Mouse (Mus musculus): ENCODE results near the gene Tinagl1. TPM values are rescaled to one million over a fixed set of nuclear protein-coding genes. Genes with fewer than 3 reads are reported as not detected.
A peak's percentile ranks its signal among the peaks of the same experiment; 100 is the strongest.

Tinagl1 gene
- total and polyA plus RNA-seq, 2 experiments from 2014 or later = 7.2 to 15.1 TPM

- 90% methylated on average over 3 of the region's 3 CpGs for WGBS
- TF ChIP-seq CTCF (IDR thresholded peaks at IDR 0.05; ENCODE audit: low read depth) = no peak
- Histone ChIP-seq H3K27me3 (ENCODE audit: insufficient read depth, low read length) (no peaks in the 10 kb centered on the region), H3K27ac (no peak overlapping the region), H3K4me2 (ENCODE audit: low read depth, low read length) (no peak overlapping the region), H3K4me3 (ENCODE audit: low read length) (no peak overlapping the region), H3K9me3 (ENCODE audit: low read length) (no peaks in the 10 kb centered on the region), H3K36me3 (ENCODE audit: insufficient read depth, low read length) (no peaks in the 10 kb centered on the region), H3K4me1 (ENCODE audit: insufficient read depth, low read length) (no peaks in the 10 kb centered on the region), H3K9ac (replicated peaks; ENCODE audit: low read length) (no peak overlapping the region)
- ATAC-seq (no peak), DNase-seq (ENCODE audit: low spot score) (no peak)
These were observed 5.0 kb upstream of the Tinagl1 start for GRCm38 (mm10) chr4:130179876-130180275.

- H3K9me3 ChIP-seq (ENCODE audit: low read length) = no peaks in the 10 kb centered on the region
- TF ChIP-seq CTCF (IDR thresholded peaks at IDR 0.05; ENCODE audit: low read depth) = no peak
- no peak overlapping the region for H3K4me2 ChIP-seq (ENCODE audit: low read depth, low read length)
- H3K9ac ChIP-seq (replicated peaks; ENCODE audit: low read length) = no peak overlapping the region
- ATAC-seq = no peak
- no peaks in the 10 kb centered on the region for H3K36me3 ChIP-seq (ENCODE audit: insufficient read depth, low read length)
- DNase-seq (ENCODE audit: low spot score) = no peak
- 58% methylated on average over 7 of the region's 7 CpGs for WGBS
- no peaks in the 10 kb centered on the region for H3K4me1 ChIP-seq (ENCODE audit: insufficient read depth, low read length)
- H3K27ac ChIP-seq = no peak overlapping the region
- H3K4me3 ChIP-seq (ENCODE audit: low read length) = no peak overlapping the region
- H3K27me3 ChIP-seq (ENCODE audit: insufficient read depth, low read length) = 0 out of 2 replicates have a peak, but pooled peaks cover 9% of the 10 kb centered on the region
These were observed 2.6 kb upstream of the Tinagl1 start for GRCm38 (mm10) chr4:130177536-130177935.

GRCm38 (mm10) chr4:130177087-130177486 lies 2.2 kb upstream of the Tinagl1 start:
- Histone ChIP-seq H3K36me3 (ENCODE audit: insufficient read depth, low read length) (no peaks in the 10 kb centered on the region), H3K4me3 (ENCODE audit: low read length) (no peak overlapping the region), H3K9me3 (ENCODE audit: low read length) (no peaks in the 10 kb centered on the region), H3K9ac (replicated peaks; ENCODE audit: low read length) (no peak overlapping the region), H3K4me2 (ENCODE audit: low read depth, low read length) (no peak overlapping the region), H3K27me3 (ENCODE audit: insufficient read depth, low read length) (0 out of 2 replicates have a peak, but pooled peaks cover 9% of the 10 kb centered on the region), H3K27ac (no peak overlapping the region), H3K4me1 (ENCODE audit: insufficient read depth, low read length) (no peaks in the 10 kb centered on the region)
- ATAC-seq (no peak), DNase-seq (ENCODE audit: low spot score) (no peak)
- TF ChIP-seq CTCF (IDR thresholded peaks at IDR 0.05; ENCODE audit: low read depth) = no peak
- 73% methylated on average over 4 of the region's 4 CpGs for WGBS

GRCm38 (mm10) chr4:130176156-130176720 lies 1.3 kb upstream of the Tinagl1 start:
- no peak for DNase-seq (ENCODE audit: low spot score)
- H3K4me3 ChIP-seq (ENCODE audit: low read length) = no peak overlapping the region
- 71% methylated on average over 5 of the region's 5 CpGs for WGBS
- H3K9me3 ChIP-seq (ENCODE audit: low read length) = no peaks in the 10 kb centered on the region
- H3K27ac ChIP-seq = no peak overlapping the region
- TF ChIP-seq CTCF (IDR thresholded peaks at IDR 0.05; ENCODE audit: low read depth) = no peak
- no peak overlapping the region for H3K4me2 ChIP-seq (ENCODE audit: low read depth, low read length)
- H3K9ac ChIP-seq (replicated peaks; ENCODE audit: low read length) = no peak overlapping the region
- no peaks in the 10 kb centered on the region for H3K36me3 ChIP-seq (ENCODE audit: insufficient read depth, low read length)
- no peak for ATAC-seq
- H3K27me3 ChIP-seq (ENCODE audit: insufficient read depth, low read length) = 0 out of 2 replicates have a peak, but pooled peaks cover 9% of the 10 kb centered on the region
- no peaks in the 10 kb centered on the region for H3K4me1 ChIP-seq (ENCODE audit: insufficient read depth, low read length)

- Histone ChIP-seq H3K4me1 (ENCODE audit: insufficient read depth, low read length) (no peaks in the 10 kb centered on the region), H3K9ac (replicated peaks; ENCODE audit: low read length) (0 out of 2 replicates have a peak overlapping the region, but pooled peaks have one; percentile 3), H3K36me3 (ENCODE audit: insufficient read depth, low read length) (no peaks in the 10 kb centered on the region), H3K4me3 (ENCODE audit: low read length) (peak overlapping the region; percentile 21), H3K9me3 (ENCODE audit: low read length) (no peaks in the 10 kb centered on the region), H3K27me3 (ENCODE audit: insufficient read depth, low read length) (0 out of 2 replicates have a peak, but pooled peaks cover 9% of the 10 kb centered on the region), H3K4me2 (ENCODE audit: low read depth, low read length) (peak overlapping the region; percentile 46), H3K27ac (no peak overlapping the region)
- DNase-seq (ENCODE audit: low spot score) (no peak), ATAC-seq (0 out of 2 replicates have a peak, but pooled peaks have one; percentile 48)
- WGBS = 4% methylated on average over 25 of the region's 25 CpGs
- no peak for TF ChIP-seq CTCF (IDR thresholded peaks at IDR 0.05; ENCODE audit: low read depth)
These were observed 439 bp downstream of the Tinagl1 start for GRCm38 (mm10) chr4:130174335-130175031.

DNA sequence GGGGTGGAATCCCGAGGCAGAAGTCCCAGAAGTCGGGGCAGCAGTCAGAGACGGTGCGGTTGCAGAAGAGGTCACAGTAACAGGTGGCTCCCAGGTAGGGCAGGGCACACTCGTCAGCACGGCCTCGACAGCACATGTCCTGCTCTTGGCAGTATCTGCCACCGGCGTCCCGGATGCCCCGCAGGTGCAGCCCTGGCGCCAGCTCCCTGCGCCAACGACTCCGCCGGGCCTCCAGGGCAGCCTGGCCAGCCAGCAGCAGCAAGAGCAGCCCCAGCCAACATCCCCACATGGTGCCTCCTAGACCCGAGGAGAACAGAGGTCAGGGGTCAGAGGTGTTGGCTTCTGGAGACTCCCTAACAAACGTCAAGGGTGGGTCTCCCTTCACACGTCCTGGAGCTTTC lies 1.0 kb downstream of the Tinagl1 start:
- H3K27me3 ChIP-seq (ENCODE audit: insufficient read depth, low read length) = 0 out of 2 replicates have a peak, but pooled peaks cover 9% of the 10 kb centered on the region
- no peaks in the 10 kb centered on the region for H3K9me3 ChIP-seq (ENCODE audit: low read length)
- no peak for DNase-seq (ENCODE audit: low spot score)
- H3K4me1 ChIP-seq (ENCODE audit: insufficient read depth, low read length) = no peaks in the 10 kb centered on the region
- H3K36me3 ChIP-seq (ENCODE audit: insufficient read depth, low read length) = no peaks in the 10 kb centered on the region
- H3K4me3 ChIP-seq (ENCODE audit: low read length) = no peak overlapping the region
- TF ChIP-seq CTCF (IDR thresholded peaks at IDR 0.05; ENCODE audit: low read depth) = no peak
- WGBS = 37% methylated on average over 19 of the region's 19 CpGs
- ATAC-seq = no peak
- no peak overlapping the region for H3K27ac ChIP-seq
- H3K9ac ChIP-seq (replicated peaks; ENCODE audit: low read length) = no peak overlapping the region
- 0 out of 2 replicates have a peak overlapping the region, but pooled peaks have one; percentile 46 for H3K4me2 ChIP-seq (ENCODE audit: low read depth, low read length)

Data from hindbrain, postnatal 0 days (tissue).